Mouse (Mus musculus) hindbrain, embryonic 11.5 days (tissue): Measurements from ENCODE around the gene Gbf1. TPM values are rescaled to one million over a fixed set of nuclear protein-coding genes. Genes with fewer than 3 reads are reported as not detected.

ENCODE experiments used
- ATAC-seq: fragments of 200-750 bp; cut with Nextera tagmentation; 2 replicates; pipeline ENCODE4 v1.8.0; 2017; ENCODE audit warnings: mild to moderate bottlenecking, moderate TSS enrichment, moderate library complexity; ENCODE audit not compliant: low FRiP score
- DNase-seq: peaks from one replicate; pipeline ENCODE4 v3.0.0-alpha.2; 2015; ENCODE audit warnings: low spot score
- H3K27ac ChIP-seq: fragments of 300-500 bp; sonication (generic); 2 replicates; pipeline ENCODE4 v1.5.1; 2014; ENCODE audit warnings: mild to moderate bottlenecking, low read depth, low read length
- H3K27me3 ChIP-seq: fragments of 300-500 bp; sonication (generic); 2 replicates; pipeline ENCODE4 v1.6.1; 2014; ENCODE audit warnings: mild to moderate bottlenecking, low read length, moderate library complexity, mixed read lengths; ENCODE audit not compliant: control insufficient read depth, insufficient read depth
- H3K36me3 ChIP-seq: fragments of 300-500 bp; sonication (generic); 2 replicates; pipeline ENCODE4 v1.6.1; 2014; ENCODE audit warnings: mild to moderate bottlenecking, low read length, moderate library complexity, mixed read lengths; ENCODE audit not compliant: control insufficient read depth, insufficient read depth
- H3K4me1 ChIP-seq: fragments of 300-500 bp; sonication (generic); replicated peaks from 2 replicates; pipeline ENCODE4 v1.6.1; 2014; ENCODE audit warnings: low read length, mixed read lengths; ENCODE audit not compliant: control insufficient read depth, insufficient read depth
- H3K4me2 ChIP-seq: fragments of 300-500 bp; sonication (generic); replicated peaks from 2 replicates; pipeline ENCODE4 v1.6.1; 2014; ENCODE audit warnings: mild to moderate bottlenecking, low read depth, low read length
- H3K4me3 ChIP-seq: fragments of 300-500 bp; sonication (generic); 2 replicates; pipeline ENCODE4 v1.5.1; 2014; ENCODE audit warnings: low read depth, low read length
- H3K9ac ChIP-seq: fragments of 300-500 bp; sonication (generic); 2 replicates; pipeline ENCODE4 v1.6.1; 2014; ENCODE audit warnings: low read depth, low read length
- H3K9me3 ChIP-seq: fragments of 300-500 bp; sonication (generic); 2 replicates; pipeline ENCODE4 v1.6.1; 2016; ENCODE audit warnings: low read length; ENCODE audit not compliant: control insufficient read depth
- WGBS: fragments of 180-500 bp; shearing (Covaris S2); extraction: QIAGEN DNeasy Blood & Tissue Kit; methylation state at CpG from one replicate; pipeline ENCODE4 v1.1.7; 2014; 5-methylcytosine and 5-hydroxymethylcytosine counted together
- polyA plus RNA-seq: library from polyadenylated mRNA; unstranded; fragments of >200 nt; fragmentation: Nextera tagmentation; extraction: Ambion mirVana; gene quantifications from 2 replicates; pipeline ENCODE4 v1.2.1, GENCODE M21; 2014

The Gbf1 gene
- polyA plus RNA-seq, 1 experiment from 2014 or later = 63.0 TPM

GRCm38 (mm10) chr19:46328081-46329030 is 176.0 kb downstream of the Gbf1 start, which contains the start of gene Fbxl15:
Gene Fbxl15, plus strand, starts transcription at chr19:46328184.
- Histone ChIP-seq H3K36me3 (peaks cover 5% of the 10 kb centered on the region; the same call in 1 of the 2 replicates), H3K9ac (peak within 1 kb of the TSS; percentile 76), H3K4me2 (peak within 1 kb of the TSS; percentile 100), H3K27me3 (peaks cover 19% of the 10 kb centered on the region), H3K4me3 (peak within 1 kb of the TSS; percentile 71), H3K9me3 (no peaks in the 10 kb centered on the region), H3K27ac (peak within 1 kb of the TSS; percentile 95), H3K4me1 (peaks cover 15% of the 10 kb centered on the region)
- ATAC-seq (peak; percentile 90), DNase-seq (peak; percentile 97)
- WGBS = under 1% methylated on average over 81 of the region's 81 CpGs

GRCm38 (mm10) chr19:46329031-46329641 is 176.8 kb downstream of the Gbf1 start:
- H3K4me3 ChIP-seq = peak overlapping the region; percentile 71
- no peak for ATAC-seq
- H3K27ac ChIP-seq = peak overlapping the region; percentile 95
- WGBS = 2% methylated on average over 50 of the region's 54 CpGs
- H3K36me3 ChIP-seq = peaks cover 5% of the 10 kb centered on the region; the same call in 1 of the 2 replicates
- peaks cover 14% of the 10 kb centered on the region for H3K27me3 ChIP-seq
- peak overlapping the region; percentile 100 for H3K4me2 ChIP-seq
- DNase-seq = peak; percentile 50
- no peaks in the 10 kb centered on the region for H3K9me3 ChIP-seq
- H3K4me1 ChIP-seq = peaks cover 15% of the 10 kb centered on the region
- peak overlapping the region; percentile 76 for H3K9ac ChIP-seq

GRCm38 (mm10) chr19:46329951-46330350 is 177.6 kb downstream of the Gbf1 start:
- Histone ChIP-seq H3K9me3 (no peaks in the 10 kb centered on the region), H3K4me2 (peak overlapping the region; percentile 23; the same call in 1 of the 2 replicates), H3K9ac (no peak overlapping the region), H3K4me1 (peaks cover 15% of the 10 kb centered on the region), H3K27ac (no peak overlapping the region), H3K36me3 (peaks cover 5% of the 10 kb centered on the region; the same call in 1 of the 2 replicates), H3K4me3 (0 out of 2 replicates have a peak overlapping the region, but pooled peaks have one; percentile 71), H3K27me3 (peaks cover 7% of the 10 kb centered on the region; the same call in 1 of the 2 replicates)
- peak; percentile 31; the same call in 1 of the 2 replicates for ATAC-seq
- 6% methylated on average over 16 of the region's 16 CpGs for WGBS
- peak; percentile 81 for DNase-seq

GRCm38 (mm10) chr19:46330696-46331095 is 178.4 kb downstream of the Gbf1 start:
- Histone ChIP-seq H3K27ac (no peak overlapping the region), H3K4me2 (no peak overlapping the region), H3K27me3 (peaks cover 5% of the 10 kb centered on the region; the same call in 1 of the 2 replicates), H3K9me3 (no peaks in the 10 kb centered on the region), H3K4me3 (no peak overlapping the region), H3K9ac (no peak overlapping the region), H3K36me3 (peaks cover 5% of the 10 kb centered on the region; the same call in 1 of the 2 replicates), H3K4me1 (peaks cover 15% of the 10 kb centered on the region)
- 95% methylated on average over 12 of the region's 12 CpGs for WGBS
- DNase-seq = no peak
- no peak for ATAC-seq

GRCm38 (mm10) chr19:46331326-46331725 is 179.0 kb downstream of the Gbf1 start:
- no peak overlapping the region for H3K4me2 ChIP-seq

GRCm38 (mm10) chr19:46331936-46332335 is 179.6 kb downstream of the Gbf1 start:
- Histone ChIP-seq H3K4me1 (peaks cover 12% of the 10 kb centered on the region), H3K9me3 (no peaks in the 10 kb centered on the region), H3K27me3 (no peaks in the 10 kb centered on the region), H3K27ac (no peak overlapping the region), H3K4me2 (no peak overlapping the region), H3K4me3 (no peak overlapping the region), H3K9ac (no peak overlapping the region), H3K36me3 (peaks cover 5% of the 10 kb centered on the region; the same call in 1 of the 2 replicates)
- DNase-seq = no peak
- ATAC-seq = no peak
- 85% methylated on average over 3 of the region's 3 CpGs for WGBS

More at GRCm38 (mm10) chr19:46331326-46331725, 179.0 kb downstream of the Gbf1 start:
- no peaks in the 10 kb centered on the region for H3K9me3 ChIP-seq
- H3K36me3 ChIP-seq = peaks cover 5% of the 10 kb centered on the region; the same call in 1 of the 2 replicates
- H3K27ac ChIP-seq = no peak overlapping the region
- DNase-seq = no peak
- no peaks in the 10 kb centered on the region; the same call in 1 of the 2 replicates for H3K27me3 ChIP-seq
- no peak overlapping the region for H3K9ac ChIP-seq
- H3K4me3 ChIP-seq = no peak overlapping the region
- ATAC-seq = no peak
- WGBS = 96% methylated on average over 14 of the region's 14 CpGs
- H3K4me1 ChIP-seq = peaks cover 12% of the 10 kb centered on the region

GRCm38 (mm10) chr19:46332721-46333339 is 180.5 kb downstream of the Gbf1 start:
- no peak for DNase-seq
- Histone ChIP-seq H3K9me3 (no peaks in the 10 kb centered on the region), H3K4me2 (no peak overlapping the region), H3K4me1 (peaks cover 11% of the 10 kb centered on the region), H3K9ac (no peak overlapping the region), H3K27ac (no peak overlapping the region), H3K36me3 (peaks cover 5% of the 10 kb centered on the region; the same call in 1 of the 2 replicates), H3K4me3 (no peak overlapping the region), H3K27me3 (no peaks in the 10 kb centered on the region)
- 40% methylated on average over 7 of the region's 7 CpGs for WGBS
- ATAC-seq = no peak

GRCm38 (mm10) chr19:46333906-46334305 is 181.6 kb downstream of the Gbf1 start:
- WGBS = 81% methylated on average over 3 of the region's 3 CpGs
- no peaks in the 10 kb centered on the region for H3K27me3 ChIP-seq
- no peak overlapping the region for H3K4me2 ChIP-seq
- H3K36me3 ChIP-seq = peaks cover 5% of the 10 kb centered on the region; the same call in 1 of the 2 replicates
- peaks cover 11% of the 10 kb centered on the region for H3K4me1 ChIP-seq
- no peak for DNase-seq
- no peaks in the 10 kb centered on the region for H3K9me3 ChIP-seq
- H3K27ac ChIP-seq = no peak overlapping the region
- ATAC-seq = no peak
- no peak overlapping the region for H3K4me3 ChIP-seq
- no peak overlapping the region for H3K9ac ChIP-seq
